ENCODE assay signal across 9 mouse cellular contexts in genomic region chr7:19871943-19872601, GRCm38 (mm10). TPM values are rescaled to one million over a fixed set of nuclear protein-coding genes. Genes with fewer than 3 reads are reported as not detected.
A peak's percentile ranks its signal among the peaks of the same experiment; 100 is the strongest.
DNase-seq lines count a peak whose midpoint lies in the region; ATAC-seq and TF ChIP-seq lines count a peak whose summit lies in the region.
"Had no signal": no experiment of that assay in that cellular context is flagged by ENCODE, and none has a peak within 500 bp of the region (broad histone marks: within the 10 kb centered on the region; RNA-seq: fewer than 3 reads in every experiment).

No protein-coding gene starts in this region.

- H3K9ac ChIP-seq in lung, embryonic 15.5 days = no peak overlapping the region
- H3K9ac ChIP-seq: hindbrain, embryonic 15.5 days had no signal

- no peak for TF ChIP-seq POLR2A in cerebellum, adult 2 months (IDR thresholded peaks at IDR 0.05; ENCODE audit: borderline replicate concordance, insufficient read depth, low read length)

- WGBS in cerebellum, adult 2 months = 53% methylated on average over 5 of the region's 5 CpGs
- 33% methylated on average over 5 of the region's 5 CpGs for WGBS in lung, embryonic 15.5 days

- no peaks in the 10 kb centered on the region for H3K4me1 ChIP-seq in cerebellum, adult 2 months (ENCODE audit: control insufficient read depth, insufficient read depth, low read length)
- H3K4me1 ChIP-seq in lung, embryonic 15.5 days = peaks cover 13% of the 10 kb centered on the region
- H3K4me1 ChIP-seq: hindbrain, embryonic 15.5 days had no signal

- 0 out of 2 replicates have a peak, but pooled peaks have one; percentile 6 for ATAC-seq in lung, embryonic 15.5 days (ENCODE audit: borderline replicate concordance, extremely low read depth, low FRiP score, low TSS enrichment)

- H3K27me3 ChIP-seq in cerebellum, adult 2 months (ENCODE audit: control insufficient read depth, insufficient read depth, low read length) = no peaks in the 10 kb centered on the region
- H3K27me3 ChIP-seq in lung, embryonic 15.5 days = no peaks in the 10 kb centered on the region
- H3K27me3 ChIP-seq: hindbrain, embryonic 15.5 days had no signal

- peak; percentile 30; the same call in 1 of the 2 replicates for TF ChIP-seq CTCF in cerebellum, adult 2 months (IDR thresholded peaks at IDR 0.05; ENCODE audit: borderline replicate concordance, insufficient read depth, low read depth, low read length)

- no peaks in the 10 kb centered on the region for H3K36me3 ChIP-seq in lung, embryonic 15.5 days
- H3K36me3 ChIP-seq: hindbrain, embryonic 15.5 days had no signal

- no peaks in the 10 kb centered on the region for H3K9me3 ChIP-seq in lung, embryonic 15.5 days
- H3K9me3 ChIP-seq: hindbrain, embryonic 15.5 days had no signal

- H3K4me3 ChIP-seq in cerebellum, adult 2 months (replicated peaks; ENCODE audit: insufficient read depth, low read depth, low read length) = no peak overlapping the region
- H3K4me3 ChIP-seq in lung, embryonic 15.5 days = no peak overlapping the region
- H3K4me3 ChIP-seq: hindbrain, embryonic 15.5 days had no signal

- H3K27ac ChIP-seq in cerebellum, adult 2 months (ENCODE audit: insufficient read depth, low read length) = no peak overlapping the region
- H3K27ac ChIP-seq in lung, embryonic 15.5 days = peak overlapping the region; percentile 15; the same call in 1 of the 2 replicates
- H3K27ac ChIP-seq: hindbrain, embryonic 15.5 days had no signal

- DNase-seq in cerebellum, adult 2 months = no peak
- DNase-seq in cerebellum, adult 9-10 months = no peak
- peak; percentile 82 for DNase-seq in A20 (ENCODE audit: low read depth, low spot score)
- peak; percentile 27 for DNase-seq in embryo, embryonic 10.5 days (ENCODE audit: low spot score)
- DNase-seq in thymus, postnatal 4 days = peak; percentile 87
- DNase-seq in MN1 (ENCODE audit: low spot score) = no peak
- DNase-seq in cerebellum, postnatal 4 days (ENCODE audit: low spot score in 2 of 2) = no peak

- H3K4me2 ChIP-seq in lung, embryonic 15.5 days = no peak overlapping the region
- H3K4me2 ChIP-seq: hindbrain, embryonic 15.5 days had no signal

RNA-seq across cellular contexts. Expression of gene Ceacam16, which starts 11.0 kb away (rescaled TPM):
- 0.21 and 0.74 TPM in 2 replicates for polyA plus RNA-seq in cerebellum, adult 2 months (2012; rRNA removed)
- polyA plus RNA-seq in lung, embryonic 15.5 days (2015; fragmentation: Nextera tagmentation; extraction: Ambion mirVana) = not detected in 2 replicates

RNA-seq across cellular contexts. Expression of gene Ceacam19, which starts 15.7 kb away (rescaled TPM):
- not detected in 2 replicates for polyA plus RNA-seq in cerebellum, adult 2 months (2012; rRNA removed)
- polyA plus RNA-seq in lung, embryonic 15.5 days (2015; fragmentation: Nextera tagmentation; extraction: Ambion mirVana) = not detected in 2 replicates
- polyA plus RNA-seq: hindbrain, embryonic 15.5 days had no signal

RNA-seq across cellular contexts. Expression of gene Gm19345, which starts 20.3 kb away (rescaled TPM):
- polyA plus RNA-seq in cerebellum, adult 2 months (2012; rRNA removed) = 6.9 and 8.2 TPM in 2 replicates
- 0.16 TPM in 1 of 2 replicates, not detected in the other for polyA plus RNA-seq in lung, embryonic 15.5 days (2015; fragmentation: Nextera tagmentation; extraction: Ambion mirVana)

RNA-seq across cellular contexts. Expression of gene Pvr, which starts 48.9 kb away (rescaled TPM):
- polyA plus RNA-seq in cerebellum, adult 2 months (2012; rRNA removed) = 7.4 and 7.5 TPM in 2 replicates
- 19.0 and 22.5 TPM in 2 replicates for polyA plus RNA-seq in lung, embryonic 15.5 days (2015; fragmentation: Nextera tagmentation; extraction: Ambion mirVana)

RNA-seq across cellular contexts. Expression of gene Bcl3, which starts 49.5 kb away (rescaled TPM):
- 0.80 and 0.84 TPM in 2 replicates for polyA plus RNA-seq in cerebellum, adult 2 months (2012; rRNA removed)
- 4.3 and 4.7 TPM in 2 replicates for polyA plus RNA-seq in lung, embryonic 15.5 days (2015; fragmentation: Nextera tagmentation; extraction: Ambion mirVana)

Comparison
In these comparisons a context has a peak if more than half of its experiments do, and no peak if none do; other contexts are left out.
1. DNase-seq: peak in A20 (single experiment), embryo, embryonic 10.5 days (single experiment) and thymus, postnatal 4 days (single experiment); none in cerebellum, adult 2 months (0 of 2), cerebellum, adult 9-10 months (single experiment), MN1 (single experiment) and cerebellum, postnatal 4 days (0 of 2).